Mouse (Mus musculus) hindbrain, embryonic 14.5 days (tissue): Measurements from ENCODE around the gene Ndufa4. TPM values are rescaled to one million over a fixed set of nuclear protein-coding genes. Genes with fewer than 3 reads are reported as not detected.
"Not testable (repeated sequence)": the region's sequence is repeated elsewhere in the genome, so short reads cannot be mapped to it uniquely, and the experiment has no call there.

Experiments
- ATAC-seq: fragments of 200-750 bp; cut with Nextera tagmentation; 2 replicates; pipeline ENCODE4 v1.8.0; 2017; ENCODE audit warnings: moderate number of reproducible peaks, mild to moderate bottlenecking, moderate TSS enrichment, moderate library complexity; ENCODE audit not compliant: low FRiP score
- DNase-seq: peaks from one replicate; pipeline ENCODE4 v3.0.0-alpha.2; 2015; ENCODE audit warnings: low spot score
- H3K27ac ChIP-seq: fragments of 300-500 bp; sonication (generic); 2 replicates; pipeline ENCODE4 v1.5.1; 2014; ENCODE audit warnings: mild to moderate bottlenecking, moderate library complexity
- H3K27me3 ChIP-seq: fragments of 300-500 bp; sonication (generic); 2 replicates; pipeline ENCODE4 v1.6.1; 2014; ENCODE audit warnings: mild to moderate bottlenecking, low read length, mixed read lengths; ENCODE audit not compliant: control insufficient read depth, insufficient read depth
- H3K36me3 ChIP-seq: fragments of 300-500 bp; sonication (generic); replicated peaks from 2 replicates; pipeline ENCODE4 v1.6.1; 2014; ENCODE audit not compliant: control insufficient read depth, insufficient read depth
- H3K4me1 ChIP-seq: fragments of 300-500 bp; sonication (generic); replicated peaks from 2 replicates; pipeline ENCODE4 v1.6.1; 2014; ENCODE audit warnings: antibody characterized with exemption, low read length, mixed read lengths; ENCODE audit not compliant: control insufficient read depth, insufficient read depth
- H3K4me2 ChIP-seq: fragments of 300-500 bp; sonication (generic); replicated peaks from 2 replicates; pipeline ENCODE4 v1.6.1; 2014; ENCODE audit warnings: mild to moderate bottlenecking, moderate library complexity
- H3K4me3 ChIP-seq: fragments of 300-500 bp; sonication (generic); replicated peaks from 2 replicates; pipeline ENCODE4 v1.5.1; 2014; ENCODE audit warnings: mild to moderate bottlenecking, low read length
- H3K9ac ChIP-seq: fragments of 300-500 bp; sonication (generic); 2 replicates; pipeline ENCODE4 v1.6.1; 2014
- H3K9me3 ChIP-seq: fragments of 300-500 bp; sonication (generic); 2 replicates; pipeline ENCODE4 v1.6.1; 2016; ENCODE audit warnings: low read length; ENCODE audit not compliant: control insufficient read depth
- WGBS: fragments of 180-500 bp; shearing (Covaris S2); extraction: QIAGEN DNeasy Blood & Tissue Kit; methylation state at CpG from one replicate; pipeline ENCODE4 v1.1.7; 2014; 5-methylcytosine and 5-hydroxymethylcytosine counted together
- polyA plus RNA-seq: library from polyadenylated mRNA; unstranded; fragments of >200 nt; fragmentation: Nextera tagmentation; extraction: Ambion mirVana; gene quantifications from 2 replicates; pipeline ENCODE4 v1.2.1, GENCODE M21; 2014

The Ndufa4 gene
- polyA plus RNA-seq, 1 experiment from 2014 or later, result 1,426 TPM

DNA sequence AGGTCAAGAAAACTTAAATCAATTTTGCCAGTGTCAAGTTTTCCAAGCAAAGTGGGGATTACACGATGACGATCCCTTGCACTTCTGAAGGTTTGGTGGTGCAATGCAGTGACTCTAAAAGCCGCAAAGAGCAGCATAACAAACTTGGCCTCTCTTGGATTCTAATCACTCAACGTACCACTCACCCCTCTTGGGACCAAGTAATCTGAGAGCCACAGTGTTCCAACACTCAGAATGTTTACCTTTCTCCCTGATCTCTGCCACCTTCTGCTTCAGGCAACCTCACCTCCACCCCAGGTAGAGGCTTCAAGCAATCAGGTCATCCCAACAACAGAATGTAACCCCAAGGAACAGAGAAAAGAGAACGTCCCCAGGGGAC lies 418 bp downstream of the Ndufa4 start:
- peak overlapping the region; percentile 83 for H3K9ac ChIP-seq
- H3K4me1 ChIP-seq, result peaks cover 13% of the 10 kb centered on the region
- H3K27ac ChIP-seq, result peak overlapping the region; percentile 80
- no peak for ATAC-seq
- 4% methylated on average over 5 of the region's 5 CpGs for whole genome bisulfite sequencing
- H3K9me3 ChIP-seq, result no peaks in the 10 kb centered on the region
- H3K27me3 ChIP-seq, result no peaks in the 10 kb centered on the region
- H3K4me2 ChIP-seq, result peak overlapping the region; percentile 66
- DNase-seq, result no peak
- peaks cover 23% of the 10 kb centered on the region for H3K36me3 ChIP-seq
- H3K4me3 ChIP-seq, result peak overlapping the region; percentile 76

DNA sequence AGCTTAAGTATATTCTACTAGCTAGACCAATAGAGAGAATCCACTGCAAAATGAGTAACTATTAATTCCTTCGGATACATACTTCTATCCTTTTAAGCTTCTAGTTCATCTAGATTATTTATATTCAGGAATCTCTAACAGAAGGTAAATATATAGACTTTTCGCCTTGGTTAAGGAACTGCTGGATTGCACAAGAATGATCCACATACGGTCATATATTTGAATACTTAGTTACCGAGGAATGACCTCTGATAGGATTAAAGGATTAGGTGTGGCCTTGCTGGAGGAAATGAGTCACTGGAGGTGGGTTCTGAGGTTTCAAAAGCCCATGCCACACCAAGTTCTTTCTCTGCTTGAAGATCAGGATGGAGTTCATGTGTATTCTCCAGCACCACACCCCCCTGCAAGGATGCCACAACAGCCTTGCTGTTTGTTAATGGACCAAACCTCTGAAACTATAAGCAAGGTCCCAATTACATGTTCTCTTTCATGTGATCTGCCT lies 6.4 kb downstream of the Ndufa4 start:
- DNase-seq (no peak), ATAC-seq (no peak)
- H3K36me3 ChIP-seq, result peaks cover 49% of the 10 kb centered on the region
- 91% methylated on average over 4 of the region's 4 CpGs for WGBS
- H3K4me3 ChIP-seq, result no peak overlapping the region
- peaks cover 5% of the 10 kb centered on the region for H3K4me1 ChIP-seq
- H3K27me3 ChIP-seq, result no peaks in the 10 kb centered on the region
- H3K27ac ChIP-seq, result no peak overlapping the region
- no peaks in the 10 kb centered on the region for H3K9me3 ChIP-seq
- no peak overlapping the region for H3K4me2 ChIP-seq
- no peak overlapping the region for H3K9ac ChIP-seq

DNA sequence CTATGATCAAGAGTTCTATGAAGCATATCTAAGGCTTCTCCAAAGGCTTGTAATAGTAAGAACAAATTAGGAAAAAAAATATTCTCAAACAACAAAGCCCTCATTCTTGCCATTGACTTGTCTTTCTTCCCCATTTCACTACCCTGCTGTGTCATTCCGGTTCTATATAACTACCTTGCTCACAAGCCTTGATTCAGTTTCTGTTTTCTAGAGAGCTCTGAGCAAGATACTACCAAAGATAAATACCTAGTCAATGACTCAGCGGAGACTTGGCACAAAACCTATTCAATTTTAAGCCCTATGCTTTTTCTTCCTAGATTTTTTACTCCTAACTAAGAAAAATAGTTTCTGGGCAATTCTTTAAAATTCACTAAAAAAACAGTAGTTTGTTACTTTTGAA lies 31.9 kb downstream of the Ndufa4 start:
- DNase-seq, H3K9ac ChIP-seq, H3K27me3 ChIP-seq, H3K4me2 ChIP-seq, H3K4me1 ChIP-seq, H3K9me3 ChIP-seq, H3K36me3 ChIP-seq, ATAC-seq, H3K4me3 ChIP-seq, H3K27ac ChIP-seq: not testable (repeated sequence)
- no CpG with 5 or more reads among the region's 2 CpGs for WGBS

Other genes with a start within 250 kb of the Ndufa4 start
- gene Phf14, start 312 bp upstream of the Ndufa4 start, polyA plus RNA-seq, result 92.6 and 108 TPM in 2 replicates